Mouse (Mus musculus) splenic B cell, adult 2 months (primary cell): ENCODE results near the gene Ccnb1ip1.
"Not testable (repeated sequence)": the region's sequence is repeated elsewhere in the genome, so short reads cannot be mapped to it uniquely, and the experiment has no call there.

Experiments
- DNase-seq: peaks from one replicate; pipeline ENCODE4 v3.0.0-alpha.2; 2011; ENCODE audit warnings: low read depth, low spot score
- H3K27me3 ChIP-seq: 2 replicates; pipeline ENCODE4 v1.6.1; 2012; ENCODE audit warnings: mild to moderate bottlenecking, low read length, moderate library complexity, mixed read lengths; ENCODE audit not compliant: control insufficient read depth, poor library complexity, insufficient read depth, severe bottlenecking
- H3K36me3 ChIP-seq: 2 replicates; pipeline ENCODE4 v1.6.1; 2012; ENCODE audit warnings: mild to moderate bottlenecking, low read length, moderate library complexity, mixed read lengths; ENCODE audit not compliant: control insufficient read depth, poor library complexity, insufficient read depth, severe bottlenecking

Gene Ccnb1ip1

DNA sequence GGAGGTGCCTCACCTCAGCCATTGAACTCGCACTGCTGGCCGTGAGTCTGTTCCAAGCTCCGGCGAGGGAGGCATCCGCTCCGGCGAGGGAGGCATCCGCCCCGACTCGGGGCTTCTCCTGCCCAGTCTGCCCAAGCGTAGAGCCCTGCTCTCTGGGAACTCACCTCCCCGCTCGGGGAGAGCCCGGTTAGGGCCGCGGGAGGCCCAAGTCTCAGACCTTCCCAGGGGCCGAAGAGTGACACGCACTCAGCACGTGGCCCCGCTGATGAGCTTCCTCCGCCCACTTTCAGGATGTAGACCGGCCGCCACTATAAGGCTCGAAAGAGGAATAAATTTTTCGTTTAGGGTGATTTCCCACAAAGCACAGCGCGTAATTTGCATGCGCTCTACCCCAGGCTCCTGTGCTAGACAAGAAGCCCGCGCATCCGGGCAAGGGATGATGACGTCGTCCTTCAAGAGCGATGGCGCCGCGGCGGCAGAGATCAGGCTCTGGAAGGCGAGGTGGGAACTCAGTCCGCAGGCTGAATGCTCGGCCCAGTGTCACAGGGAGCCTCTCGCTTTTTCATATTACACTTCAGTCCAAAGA lies at the start of gene Ccnb1ip1, which contains the start of gene Parp2:
Ccnb1ip1 (minus strand) TSS at position 246 of the 586 bp plus-strand sequence.
Parp2 (plus strand) TSS at position 355 of the 586 bp plus-strand sequence.
- Histone ChIP-seq H3K36me3 (no peaks in the 10 kb centered on the region), H3K27me3 (no peaks in the 10 kb centered on the region)
- DNase-seq: peak; percentile 99

GRCm38 (mm10) chr14:50855788-50856187 lies 48.3 kb upstream of the Ccnb1ip1 start:
- H3K36me3 ChIP-seq: peaks cover 20% of the 10 kb centered on the region
- no peaks in the 10 kb centered on the region for H3K27me3 ChIP-seq
- no peak for DNase-seq

GRCm38 (mm10) chr14:50837236-50837635 lies 29.7 kb upstream of the Ccnb1ip1 start:
- no peak for DNase-seq
- Histone ChIP-seq H3K27me3 (no peaks in the 10 kb centered on the region), H3K36me3 (peaks cover 11% of the 10 kb centered on the region; the same call in 1 of the 2 replicates)

DNA sequence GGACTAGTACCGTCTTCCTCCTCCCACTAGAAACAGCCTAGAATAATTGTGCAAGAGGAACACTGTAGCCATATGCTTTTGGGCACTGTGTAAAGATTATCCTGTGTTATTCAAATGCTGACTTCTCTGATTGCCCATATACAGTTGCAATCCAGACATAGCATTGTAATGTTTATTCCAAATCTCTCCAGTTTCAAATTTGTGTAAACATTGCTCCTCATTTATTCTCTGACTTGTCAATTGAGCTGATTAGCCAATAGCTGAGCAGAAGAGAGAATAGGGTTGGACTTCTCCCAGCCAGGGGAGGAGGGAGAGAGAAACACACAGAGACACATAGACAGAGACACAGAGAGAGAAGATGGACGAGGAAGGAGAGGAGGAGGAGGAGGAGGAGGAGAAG lies 26.9 kb upstream of the Ccnb1ip1 start:
- H3K36me3 ChIP-seq: peaks cover 11% of the 10 kb centered on the region; the same call in 1 of the 2 replicates
- no peak for DNase-seq
- no peaks in the 10 kb centered on the region for H3K27me3 ChIP-seq

GRCm38 (mm10) chr14:50833964-50834363 lies 26.4 kb upstream of the Ccnb1ip1 start:
- Histone ChIP-seq H3K27me3 (no peaks in the 10 kb centered on the region), H3K36me3 (peaks cover 6% of the 10 kb centered on the region; the same call in 1 of the 2 replicates)
- peak; percentile 64 for DNase-seq

DNA sequence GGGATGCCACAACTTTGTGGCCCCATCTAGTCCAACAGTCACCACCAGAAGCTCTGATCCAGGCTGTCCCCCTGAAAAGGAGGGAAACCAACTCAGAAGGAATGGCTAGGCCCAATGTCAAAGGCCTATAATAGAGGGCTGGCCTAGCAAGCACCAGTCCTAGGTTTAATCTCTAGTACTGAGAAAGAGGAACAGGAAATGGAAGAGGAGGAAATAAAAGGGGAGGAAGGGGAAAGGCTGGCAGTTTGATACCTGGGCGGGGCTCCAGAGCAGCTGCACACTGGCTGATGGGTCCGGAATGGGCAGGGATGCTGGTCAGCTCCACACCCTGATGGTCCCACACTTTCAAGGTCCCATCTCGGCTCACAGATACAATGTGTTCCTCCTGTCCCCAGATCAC lies 22.3 kb upstream of the Ccnb1ip1 start:
- no peak for DNase-seq
- no peaks in the 10 kb centered on the region; the same call in 1 of the 2 replicates for H3K36me3 ChIP-seq
- no peaks in the 10 kb centered on the region for H3K27me3 ChIP-seq

DNA sequence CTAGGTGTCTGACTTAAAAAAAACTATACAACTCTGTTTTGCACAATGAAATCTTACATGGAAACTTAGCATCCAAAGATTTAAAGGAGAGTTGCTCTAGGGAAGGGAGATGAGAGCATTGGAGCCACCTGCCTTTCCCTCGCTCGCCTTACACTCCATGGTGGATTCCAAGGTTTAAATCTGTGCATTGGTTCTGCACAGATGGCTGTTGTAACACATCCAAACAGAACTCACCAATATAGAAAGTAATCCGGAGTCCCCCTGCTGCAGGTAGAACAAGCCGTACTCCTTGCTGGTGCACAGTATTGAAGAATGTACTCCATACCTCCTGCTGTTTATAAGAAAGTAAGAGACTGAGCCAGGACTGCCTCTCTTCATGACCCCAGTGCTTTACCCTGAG lies 19.0 kb upstream of the Ccnb1ip1 start:
- H3K36me3 ChIP-seq: peaks cover 4% of the 10 kb centered on the region; the same call in 1 of the 2 replicates
- no peaks in the 10 kb centered on the region for H3K27me3 ChIP-seq
- DNase-seq: no peak

GRCm38 (mm10) chr14:50824219-50824618 lies 16.7 kb upstream of the Ccnb1ip1 start:
- no peaks in the 10 kb centered on the region for H3K27me3 ChIP-seq
- H3K36me3 ChIP-seq: peaks cover 11% of the 10 kb centered on the region
- peak; percentile 83 for DNase-seq

GRCm38 (mm10) chr14:50823240-50823639 lies 15.7 kb upstream of the Ccnb1ip1 start:
- H3K36me3 ChIP-seq: peaks cover 13% of the 10 kb centered on the region
- peak; percentile 48 for DNase-seq
- H3K27me3 ChIP-seq: no peaks in the 10 kb centered on the region

GRCm38 (mm10) chr14:50813060-50813459 lies 5.5 kb upstream of the Ccnb1ip1 start:
- Histone ChIP-seq H3K27me3 (no peaks in the 10 kb centered on the region), H3K36me3 (peaks cover 17% of the 10 kb centered on the region)
- no peak for DNase-seq

GRCm38 (mm10) chr14:50806469-50806868 lies 1.1 kb downstream of the Ccnb1ip1 start:
- H3K27me3 ChIP-seq, H3K36me3 ChIP-seq, DNase-seq: not testable (repeated sequence)

- no peaks in the 10 kb centered on the region for H3K36me3 ChIP-seq
- DNase-seq: no peak
Measured at GRCm38 (mm10) chr14:50804683-50805082, 2.8 kb downstream of the Ccnb1ip1 start.

GRCm38 (mm10) chr14:50802843-50803562 lies 4.5 kb downstream of the Ccnb1ip1 start:
- DNase-seq: peak; percentile 51
- no peaks in the 10 kb centered on the region for H3K27me3 ChIP-seq
- H3K36me3 ChIP-seq: no peaks in the 10 kb centered on the region

More at GRCm38 (mm10) chr14:50804683-50805082, 2.8 kb downstream of the Ccnb1ip1 start:
- H3K27me3 ChIP-seq: no peaks in the 10 kb centered on the region

DNA sequence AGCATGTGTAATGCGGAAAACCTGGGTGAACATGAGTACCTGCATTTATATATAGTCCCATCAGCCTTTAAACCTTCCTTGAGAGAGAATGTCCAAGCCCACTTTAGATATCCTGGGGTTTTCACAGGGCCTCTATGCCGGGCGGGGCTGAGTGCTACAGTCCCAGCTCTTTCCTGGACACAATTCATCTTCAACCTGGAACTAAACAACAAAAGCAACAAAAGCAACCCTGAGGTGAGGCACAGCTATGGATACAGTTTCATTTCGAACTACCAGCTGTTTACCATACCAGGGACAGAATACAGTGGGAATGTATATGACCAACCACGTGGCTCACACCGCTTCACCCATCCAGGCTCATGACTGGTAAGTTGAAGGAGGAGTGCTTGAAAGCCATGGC lies 5.1 kb downstream of the Ccnb1ip1 start:
- Histone ChIP-seq H3K36me3 (no peaks in the 10 kb centered on the region), H3K27me3 (no peaks in the 10 kb centered on the region)
- DNase-seq: no peak

GRCm38 (mm10) chr14:50799502-50800259 lies 7.9 kb downstream of the Ccnb1ip1 start:
- no peaks in the 10 kb centered on the region for H3K36me3 ChIP-seq
- DNase-seq: peak; percentile 84

More at GRCm38 (mm10) chr14:50799502-50800259, 7.9 kb downstream of the Ccnb1ip1 start:
- H3K27me3 ChIP-seq: no peaks in the 10 kb centered on the region
